Mouse (Mus musculus) kidney, adult 10 weeks (tissue): ENCODE results near the gene Emc4. TPM values are rescaled to one million over a fixed set of nuclear protein-coding genes. Genes with fewer than 3 reads are reported as not detected.

Experiments used
- polyA plus RNA-seq: library from polyadenylated mRNA; stranded (reverse); fragments of 350-450 nt; fragmentation: Illumina TruSeq; extraction: RNeasy Lipid Tissue Mini Kit (QIAGEN cat#74804); gene quantifications from one replicate; pipeline ENCODE4 v1.2.3, GENCODE M21; 2014; ENCODE audit warnings: low read depth, low replicate concordance

Emc4 gene
- 91.9 TPM for polyA plus RNA-seq

DNA sequence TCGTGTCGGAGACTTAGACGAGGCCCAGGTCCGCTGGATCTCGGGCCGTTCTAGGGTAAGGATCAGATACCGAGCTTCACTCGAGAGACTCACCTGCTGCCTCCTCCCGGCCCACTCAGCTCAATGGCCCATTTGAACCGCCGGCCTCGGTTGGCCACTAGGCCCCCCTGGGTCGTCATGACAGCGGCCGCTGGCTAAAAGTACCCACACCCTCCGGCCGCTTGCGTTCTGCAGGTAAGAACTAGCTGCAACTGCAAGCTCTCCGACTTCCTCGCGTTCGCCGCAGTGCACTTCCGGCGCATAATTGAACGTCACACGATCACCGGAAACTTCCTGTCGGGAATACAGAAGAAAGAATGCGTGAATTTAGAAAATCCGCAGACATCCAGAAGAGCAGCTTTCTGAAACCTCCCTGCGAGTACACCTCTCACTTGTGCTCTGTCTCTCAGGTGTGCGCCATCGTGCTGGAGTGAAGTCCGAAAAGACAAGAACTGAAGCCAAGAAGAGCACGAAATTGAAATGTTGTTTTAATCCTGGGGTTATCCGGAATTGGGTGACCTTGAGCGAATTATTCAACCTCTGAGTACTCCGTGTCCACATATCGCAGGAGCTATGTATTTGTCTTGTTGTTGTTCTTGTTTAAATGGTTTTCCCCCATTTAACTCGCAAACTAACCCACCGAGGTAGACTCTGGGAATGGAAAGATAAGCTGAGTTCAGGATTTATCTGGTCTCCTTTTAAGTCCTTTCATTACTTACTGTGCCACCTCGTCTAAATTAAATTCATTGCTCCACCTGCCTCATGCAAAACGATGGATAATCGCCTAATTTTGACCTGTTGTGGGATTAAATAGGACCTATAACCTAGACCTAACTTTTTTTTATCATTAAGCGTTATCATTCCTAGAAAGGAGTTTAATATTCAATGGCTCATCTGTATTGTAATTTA is at the start of gene Emc4:
Emc4 (minus strand) TSS at position 302 of the 948 bp plus-strand sequence.

DNA sequence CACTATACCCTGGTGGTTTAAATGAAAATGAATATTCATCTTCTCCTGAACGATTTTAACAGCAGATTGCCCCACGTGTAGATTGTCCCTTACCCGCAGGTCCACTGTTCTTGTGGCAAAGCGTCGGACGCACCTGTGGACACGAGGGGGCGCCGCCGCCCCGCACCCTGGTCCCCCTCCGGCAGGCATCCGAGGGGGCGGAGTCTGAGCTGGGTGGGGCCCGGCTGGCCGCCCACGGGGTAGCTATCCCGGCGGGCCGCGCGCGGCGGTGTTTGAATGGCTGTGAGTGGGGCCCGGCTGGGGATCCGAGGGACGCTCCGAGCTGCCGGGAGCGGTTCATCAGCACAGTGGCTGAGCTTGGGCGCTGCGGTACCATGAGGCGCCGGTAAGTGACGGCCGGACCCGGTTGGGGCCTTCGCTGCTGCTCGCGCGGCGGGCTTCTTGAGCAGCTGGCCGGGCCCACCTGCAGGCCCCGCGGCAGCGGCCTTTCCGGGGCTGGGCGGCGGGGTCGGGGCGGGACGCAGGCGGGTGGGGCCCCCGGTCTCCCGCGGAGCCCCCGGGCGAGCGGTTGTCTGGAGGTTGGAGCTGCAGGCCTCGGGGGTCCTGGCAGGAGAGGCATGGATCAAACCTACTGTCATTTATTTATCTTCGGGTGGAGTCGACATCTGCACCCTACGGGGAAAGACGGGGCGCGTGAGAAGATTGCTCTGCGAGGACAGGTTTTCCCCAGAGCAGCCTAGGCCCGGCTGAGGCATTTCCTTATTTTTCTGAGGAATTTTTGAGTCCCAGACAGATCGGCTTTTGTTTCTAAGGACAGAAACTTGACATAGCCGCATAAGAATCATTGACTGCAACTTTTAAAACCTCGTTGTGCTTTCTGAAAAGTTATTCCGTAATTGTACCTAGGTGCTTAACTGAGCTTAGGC is 11.4 kb upstream of the Emc4 start, which contains the start of gene Katnbl1:
Katnbl1 (plus strand) TSS at position 239 of the 926 bp plus-strand sequence.

Other genes with a start within 250 kb of the Emc4 start
- not detected for gene Olfr1316, start 233.1 kb downstream of the Emc4 start, polyA plus RNA-seq
- not detected for gene Olfr1317, start 227.7 kb downstream of the Emc4 start, polyA plus RNA-seq
- not detected for gene Olfr1318, start 213.8 kb downstream of the Emc4 start, polyA plus RNA-seq
- not detected for gene Lpcat4, start 128.6 kb downstream of the Emc4 start, polyA plus RNA-seq
- gene Nutm1, start 108.7 kb downstream of the Emc4 start, polyA plus RNA-seq = not detected
- 48.2 TPM for gene Nop10, start 106.1 kb downstream of the Emc4 start, polyA plus RNA-seq
- 44.4 TPM for gene Slc12a6, start 102.2 kb downstream of the Emc4 start, polyA plus RNA-seq
- 0.40 TPM for gene Gm21985, start 101.7 kb downstream of the Emc4 start, polyA plus RNA-seq
- gene Katnbl1, start 11.2 kb upstream of the Emc4 start, polyA plus RNA-seq = 42.4 TPM
- gene Emc7, start 87.0 kb upstream of the Emc4 start, polyA plus RNA-seq = 82.5 TPM
- not detected for gene Chrm5, start 112.7 kb upstream of the Emc4 start, polyA plus RNA-seq
- gene Aven, start 124.9 kb upstream of the Emc4 start, polyA plus RNA-seq = 7.3 TPM